Mouse (Mus musculus): ENCODE results near the gene Apol11b. TPM values are rescaled to one million over a fixed set of nuclear protein-coding genes. Genes with fewer than 3 reads are reported as not detected.
"Not testable (repeated sequence)": the region's sequence is repeated elsewhere in the genome, so short reads cannot be mapped to it uniquely, and the experiment has no call there.

Gene Apol11b
- total RNA-seq (2018; cell fraction: chromatin; rRNA removed), result not detected
- total RNA-seq (2018; cell fraction: cytosol; rRNA removed), result not detected
- total RNA-seq (2018; cell fraction: nucleus; rRNA removed), result 1 to 10 TPM in 1 of 26 experiments, not detected in 25; 1.3 TPM
- not detected in 3 replicates for polyA plus RNA-seq (2018)

- 55% methylated on average over 2 of the region's 2 CpGs for WGBS (ENCODE audit: missing documents)
- not testable (repeated sequence) for H3K79me2 ChIP-seq (ENCODE audit: inconsistent target); H3K27ac ChIP-seq; H3K36me3 ChIP-seq (ENCODE audit: inconsistent target); H3K4me3 ChIP-seq (ENCODE audit: inconsistent target)
Measured at GRCm38 (mm10) chr15:77643176-77643575, at the start of gene Apol11b. Gene Apol11b (minus strand): TSS chr15:77643286.

DNA sequence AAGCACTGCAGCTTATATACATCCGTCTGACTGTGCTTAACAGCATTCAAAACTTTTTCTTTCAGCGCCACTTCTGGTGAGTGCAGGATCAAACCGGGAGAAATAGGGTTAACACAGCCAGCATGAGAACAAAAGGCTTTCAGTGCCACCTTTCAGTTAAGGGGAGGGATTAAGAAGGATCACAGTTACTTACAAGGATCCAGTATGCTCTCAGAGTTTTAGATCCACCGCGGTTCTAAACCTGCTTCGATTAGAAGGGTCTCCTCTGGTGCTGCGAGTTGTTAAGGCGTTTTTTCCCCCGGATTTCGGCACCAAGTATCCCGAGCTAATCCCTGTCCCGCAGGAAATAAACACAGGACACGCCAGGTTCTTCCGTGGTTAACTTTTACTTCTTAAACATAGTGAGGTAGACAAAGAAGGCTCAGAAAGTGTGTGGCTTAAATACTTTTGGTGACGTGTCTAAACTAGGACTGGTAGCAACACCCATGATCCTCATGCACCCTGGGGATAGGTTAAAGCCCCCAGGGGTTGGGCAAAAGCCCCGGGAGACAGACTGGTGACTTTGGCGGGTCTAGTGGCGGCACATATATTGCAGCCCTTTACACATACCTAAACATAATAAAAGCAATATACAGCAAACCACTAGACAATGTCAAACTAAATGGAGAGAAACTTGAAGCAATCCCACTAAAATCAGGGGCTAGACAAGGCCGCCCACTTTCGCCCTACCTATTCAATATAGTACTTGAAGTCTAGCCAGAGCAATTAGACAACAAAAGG lies 48.6 kb upstream of the Apol11b start:
- WGBS (ENCODE audit: missing documents), result 14% methylated on average over 18 of the region's 20 CpGs
- H3K36me3 ChIP-seq (ENCODE audit: inconsistent target); H3K27ac ChIP-seq; H3K79me2 ChIP-seq (ENCODE audit: inconsistent target); H3K4me3 ChIP-seq (ENCODE audit: inconsistent target): not testable (repeated sequence)

DNA sequence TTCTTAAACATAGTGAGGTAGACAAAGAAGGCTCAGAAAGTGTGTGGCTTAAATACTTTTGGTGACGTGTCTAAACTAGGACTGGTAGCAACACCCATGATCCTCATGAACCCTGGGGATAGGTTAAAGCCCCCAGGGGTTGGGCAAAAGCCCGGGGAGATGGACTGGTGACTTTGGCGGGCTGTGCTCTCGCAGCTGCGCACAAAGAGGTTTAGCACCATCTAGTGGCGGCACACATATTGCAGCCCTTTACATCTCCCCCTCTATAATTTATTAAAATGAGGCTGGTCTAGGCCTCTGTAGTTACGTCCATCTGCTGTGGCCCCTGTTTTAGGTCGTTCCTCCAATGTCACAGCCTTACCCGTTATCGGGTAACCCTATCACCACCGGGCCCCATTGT lies 40.9 kb upstream of the Apol11b start:
- not testable (repeated sequence) for H3K27ac ChIP-seq; H3K36me3 ChIP-seq (ENCODE audit: inconsistent target); H3K4me3 ChIP-seq (ENCODE audit: inconsistent target); H3K79me2 ChIP-seq (ENCODE audit: inconsistent target)
- WGBS (ENCODE audit: missing documents), result 0% methylated on average over 3 of the region's 11 CpGs

DNA sequence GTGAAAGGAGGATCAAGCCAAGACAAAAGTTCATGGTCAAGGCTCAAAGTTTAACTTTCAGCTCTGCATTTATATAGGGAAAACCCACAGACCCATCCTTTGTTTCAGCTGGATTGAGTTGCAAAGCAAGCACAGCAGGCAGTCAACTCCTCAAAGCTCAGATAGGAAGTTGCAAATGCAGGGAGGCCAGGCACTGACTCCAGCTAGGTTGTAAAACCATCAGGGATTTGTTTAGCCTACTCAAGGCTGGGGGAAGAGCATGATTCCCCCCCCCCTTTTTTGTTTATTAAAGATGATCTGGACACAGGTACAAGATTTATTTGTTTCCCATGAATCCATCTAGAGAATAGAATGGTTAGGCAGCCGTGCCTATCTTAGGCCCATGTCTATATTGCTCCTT lies 31.0 kb upstream of the Apol11b start:
- WGBS (ENCODE audit: missing documents), result 60% methylated on average over 1 of the region's 1 CpGs
- H3K4me3 ChIP-seq (ENCODE audit: inconsistent target); H3K36me3 ChIP-seq (ENCODE audit: inconsistent target); H3K27ac ChIP-seq; H3K79me2 ChIP-seq (ENCODE audit: inconsistent target): not testable (repeated sequence)

DNA sequence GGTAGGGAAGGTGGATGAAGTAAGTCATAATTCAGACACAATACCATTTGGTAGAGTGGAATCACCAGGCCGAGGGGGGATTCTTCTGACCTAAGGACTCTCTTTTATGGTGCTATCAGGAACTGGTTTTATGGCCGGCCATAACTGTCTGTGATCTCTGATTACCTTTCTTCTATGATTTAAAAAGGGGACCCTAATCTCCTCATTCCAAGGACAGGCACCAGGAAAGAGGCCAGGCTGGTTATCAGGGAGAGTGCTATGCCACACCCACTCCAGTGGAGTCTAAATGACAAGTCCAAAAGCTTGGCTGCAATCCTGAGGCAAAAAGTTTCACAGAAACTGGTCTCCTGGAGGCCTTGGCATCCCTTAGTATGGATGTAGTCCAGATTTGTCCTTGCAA lies 18.8 kb upstream of the Apol11b start:
- WGBS (ENCODE audit: missing documents), result 57% methylated on average over 2 of the region's 2 CpGs
- not testable (repeated sequence) for H3K36me3 ChIP-seq (ENCODE audit: inconsistent target); H3K79me2 ChIP-seq (ENCODE audit: inconsistent target); H3K4me3 ChIP-seq (ENCODE audit: inconsistent target); H3K27ac ChIP-seq

DNA sequence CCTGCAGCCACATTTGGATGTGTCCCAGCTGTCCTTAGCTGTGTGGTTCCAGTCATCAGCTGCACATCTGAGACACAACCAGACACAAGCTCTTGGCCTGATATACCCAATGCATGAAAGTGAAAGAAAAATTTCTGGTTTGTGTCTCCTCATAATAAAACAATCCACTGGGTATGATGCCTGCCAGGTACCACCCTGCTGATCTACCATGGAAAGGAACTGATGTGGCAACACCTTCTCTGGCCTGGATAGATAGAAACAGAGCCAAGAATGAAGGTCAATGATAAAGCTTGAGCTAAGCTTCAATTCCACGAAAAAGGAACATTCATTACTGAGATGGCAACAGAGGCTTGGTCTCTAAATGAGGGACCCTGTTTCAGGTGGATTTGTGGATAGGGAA lies 16.7 kb upstream of the Apol11b start:
- not testable (repeated sequence) for H3K36me3 ChIP-seq (ENCODE audit: inconsistent target); H3K27ac ChIP-seq; H3K4me3 ChIP-seq (ENCODE audit: inconsistent target); H3K79me2 ChIP-seq (ENCODE audit: inconsistent target)
- WGBS (ENCODE audit: missing documents), result 80% methylated on average over 1 of the region's 1 CpGs

DNA sequence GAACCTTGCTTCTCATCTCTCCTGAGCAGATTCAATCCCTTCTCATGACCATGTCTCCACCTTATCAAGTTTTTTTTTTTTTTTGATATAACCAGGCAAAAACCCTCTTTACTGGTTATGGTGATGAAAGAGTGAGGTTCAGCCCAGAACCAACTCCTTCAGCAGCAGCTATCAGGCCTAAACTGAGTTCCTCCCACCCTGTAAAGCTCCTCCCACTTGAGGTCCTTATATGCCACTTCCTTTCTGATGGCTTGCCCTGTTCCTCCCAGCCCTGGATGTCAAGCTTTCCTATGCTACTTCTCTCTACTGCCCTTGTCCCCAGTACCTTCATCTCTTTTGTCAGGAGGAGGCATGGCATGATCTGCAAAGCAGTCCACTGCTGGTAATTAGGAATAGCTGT lies 8.1 kb upstream of the Apol11b start:
- not testable (repeated sequence) for H3K27ac ChIP-seq; H3K36me3 ChIP-seq (ENCODE audit: inconsistent target); H3K79me2 ChIP-seq (ENCODE audit: inconsistent target); H3K4me3 ChIP-seq (ENCODE audit: inconsistent target)

DNA sequence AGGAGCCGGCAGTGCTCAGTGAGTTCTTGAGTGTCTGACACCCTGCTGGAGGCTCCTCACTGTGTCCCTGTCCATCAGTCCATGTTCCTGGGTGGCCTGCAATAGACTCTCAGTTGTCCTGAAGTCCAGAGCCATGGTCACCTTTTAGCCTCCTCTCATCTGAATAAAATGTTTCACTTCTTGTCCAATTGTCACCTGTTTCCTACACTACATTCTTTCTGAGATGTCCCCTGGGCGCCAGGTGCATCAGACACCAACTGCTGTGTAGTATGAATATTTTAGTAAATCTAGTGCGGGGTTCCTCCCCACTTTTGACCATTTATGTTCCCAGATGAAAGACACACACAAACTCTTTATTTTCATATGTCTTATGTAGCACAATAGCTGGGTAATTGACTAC lies 13.3 kb downstream of the Apol11b start:
- not testable (repeated sequence) for H3K4me3 ChIP-seq (ENCODE audit: inconsistent target); H3K79me2 ChIP-seq (ENCODE audit: inconsistent target); H3K36me3 ChIP-seq (ENCODE audit: inconsistent target); H3K27ac ChIP-seq
- 88% methylated on average over 3 of the region's 3 CpGs for WGBS (ENCODE audit: missing documents)

GRCm38 (mm10) chr15:77628647-77629046 lies 14.4 kb downstream of the Apol11b start:
- 67% methylated on average over 7 of the region's 9 CpGs for WGBS (ENCODE audit: missing documents)
- not testable (repeated sequence) for H3K79me2 ChIP-seq (ENCODE audit: inconsistent target); H3K27ac ChIP-seq; H3K4me3 ChIP-seq (ENCODE audit: inconsistent target); H3K36me3 ChIP-seq (ENCODE audit: inconsistent target)

- 26% methylated on average over 4 of the region's 4 CpGs for WGBS (ENCODE audit: missing documents)
- H3K4me3 ChIP-seq (ENCODE audit: inconsistent target); H3K79me2 ChIP-seq (ENCODE audit: inconsistent target); H3K27ac ChIP-seq; H3K36me3 ChIP-seq (ENCODE audit: inconsistent target): not testable (repeated sequence)
Measured at GRCm38 (mm10) chr15:77626471-77626870, 16.6 kb downstream of the Apol11b start.

DNA sequence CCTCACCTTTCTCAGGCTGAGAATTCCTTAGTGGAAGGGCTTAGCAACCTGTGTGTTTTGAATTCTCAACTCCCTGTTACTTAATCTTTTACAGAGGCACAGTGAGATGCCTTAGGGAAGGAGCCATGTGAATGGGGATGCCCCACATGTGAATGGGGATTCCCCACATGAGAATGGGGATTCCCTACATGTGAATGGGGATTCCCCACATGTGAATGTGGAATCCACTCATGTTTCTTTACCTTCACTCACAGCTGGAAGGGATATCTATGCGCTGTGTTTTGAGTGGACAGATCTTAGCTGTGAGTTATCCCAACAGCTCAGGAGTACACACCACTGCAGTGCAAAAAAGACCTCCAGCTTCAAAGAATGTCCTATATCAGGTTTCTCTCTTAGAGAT lies 18.4 kb downstream of the Apol11b start:
- 100% methylated on average over 1 of the region's 1 CpGs for WGBS (ENCODE audit: missing documents)
- Histone ChIP-seq H3K4me3 (ENCODE audit: inconsistent target) (no peak overlapping the region), H3K36me3 (ENCODE audit: inconsistent target) (no peaks in the 10 kb centered on the region), H3K79me2 (ENCODE audit: inconsistent target) (no peaks in the 10 kb centered on the region), H3K27ac (no peak overlapping the region)

- whole genome bisulfite sequencing (ENCODE audit: missing documents), result 85% methylated on average over 3 of the region's 3 CpGs
- no peak overlapping the region for H3K27ac ChIP-seq
Measured at GRCm38 (mm10) chr15:77606069-77606468, 37.0 kb downstream of the Apol11b start.

DNA sequence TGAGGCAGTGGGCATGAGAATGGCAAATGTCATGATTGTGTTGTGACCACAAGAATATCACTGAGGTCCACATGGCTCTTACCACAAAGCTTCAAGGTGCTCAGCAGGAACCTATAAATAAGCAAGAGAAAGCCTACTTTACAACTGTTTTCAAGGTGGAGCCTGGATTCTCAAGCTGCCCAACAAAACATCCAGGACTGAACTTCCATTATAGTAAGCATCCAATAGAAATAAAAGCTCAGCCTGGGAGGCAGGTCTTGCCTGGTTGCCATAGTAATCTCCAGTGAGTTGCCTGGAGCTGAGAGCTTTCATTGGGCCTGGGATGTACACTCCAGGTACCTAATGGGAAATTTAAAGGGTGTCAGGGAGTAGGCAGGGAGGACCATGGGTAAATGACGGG lies 44.1 kb downstream of the Apol11b start, which contains the start of gene Gm36245:
Gene Gm36245 (plus strand): TSS at position 301 of the 400 bp plus-strand sequence.
- H3K36me3 ChIP-seq (ENCODE audit: inconsistent target), result no peaks in the 10 kb centered on the region
- 100% methylated on average over 1 of the region's 1 CpGs for WGBS (ENCODE audit: missing documents)
- H3K79me2 ChIP-seq (ENCODE audit: inconsistent target), result no peaks in the 10 kb centered on the region
- H3K27ac ChIP-seq, result no peak within 1 kb of the TSS
- no peak within 1 kb of the TSS for H3K4me3 ChIP-seq (ENCODE audit: inconsistent target)

More at GRCm38 (mm10) chr15:77606069-77606468, 37.0 kb downstream of the Apol11b start:
- Histone ChIP-seq H3K4me3 (ENCODE audit: inconsistent target) (no peak overlapping the region), H3K36me3 (ENCODE audit: inconsistent target) (no peaks in the 10 kb centered on the region), H3K79me2 (ENCODE audit: inconsistent target) (no peaks in the 10 kb centered on the region)

GRCm38 (mm10) chr15:77598429-77598828 lies 44.7 kb downstream of the Apol11b start:
- WGBS (ENCODE audit: missing documents), result 64% methylated on average over 3 of the region's 3 CpGs

DNA sequence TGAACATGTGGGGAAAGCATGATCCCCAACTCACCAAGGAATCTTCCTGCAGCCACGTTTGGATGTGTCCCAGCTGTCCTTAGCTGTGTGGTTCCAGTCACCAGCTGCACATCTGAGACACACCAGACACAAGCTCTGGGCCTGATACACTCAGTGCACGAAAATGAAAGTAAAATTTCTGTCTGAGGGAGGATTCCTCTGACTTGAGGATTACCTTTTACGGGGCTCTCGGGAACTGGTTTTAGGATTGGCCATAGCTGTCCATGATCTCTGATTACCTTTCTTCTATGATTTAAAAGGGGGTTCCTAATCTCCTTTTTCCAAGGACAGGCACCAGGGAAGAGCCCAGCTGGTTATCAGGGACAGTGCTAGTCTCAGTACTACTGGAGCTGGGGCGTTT lies 47.1 kb downstream of the Apol11b start, which contains the start of gene Apol10b:
Gene Apol10b (minus strand): TSS at position 165 of the 400 bp plus-strand sequence.
- H3K4me3 ChIP-seq (ENCODE audit: inconsistent target), result no peak within 1 kb of the TSS
- H3K36me3 ChIP-seq (ENCODE audit: inconsistent target), result no peaks in the 10 kb centered on the region
- WGBS (ENCODE audit: missing documents), result 72% methylated on average over 5 of the region's 5 CpGs
- no peak within 1 kb of the TSS for H3K27ac ChIP-seq
- H3K79me2 ChIP-seq (ENCODE audit: inconsistent target), result no peaks in the 10 kb centered on the region

More at GRCm38 (mm10) chr15:77598429-77598828, 44.7 kb downstream of the Apol11b start:
- Histone ChIP-seq H3K79me2 (ENCODE audit: inconsistent target) (no peaks in the 10 kb centered on the region), H3K27ac (no peak overlapping the region), H3K36me3 (ENCODE audit: inconsistent target) (no peaks in the 10 kb centered on the region), H3K4me3 (ENCODE audit: inconsistent target) (no peak overlapping the region)

All from macrophage (primary cell).